Mouse (Mus musculus): ENCODE measurements around the gene R3hdm2. TPM values are rescaled to one million over a fixed set of nuclear protein-coding genes. Genes with fewer than 3 reads are reported as not detected.
A peak's percentile ranks its signal among the peaks of the same experiment; 100 is the strongest.

Gene R3hdm2
- total and polyA plus RNA-seq, 3 experiments = 8.2 to 60.6 TPM; not detected in 1

- Histone ChIP-seq H3K27me3 (ENCODE audit: control insufficient read depth in 1 of 2, insufficient read depth in 2 of 2, low read length in 2 of 2) (no peaks in the 10 kb centered on the region), H3K27ac (ENCODE audit: control insufficient read depth, low read depth, low read length) (no peak overlapping the region), H3K9me3 (replicated peaks; ENCODE audit: insufficient read depth, low read length) (no peaks in the 10 kb centered on the region), H3K4me1 (ENCODE audit: control insufficient read depth in 1 of 2, insufficient read depth in 2 of 2, low read length in 2 of 2) (0 out of 4 replicates have a peak, but pooled peaks cover 0 to 3% of the 10 kb centered on the region in 2 experiments), H3K9ac (ENCODE audit: control insufficient read depth, low read depth, low read length, poor library complexity, severe bottlenecking) (peak overlapping the region; percentile 57), H3K4me3 (ENCODE audit: control insufficient read depth in 1 of 2, insufficient read depth in 1 of 2, low read depth in 2 of 2, low read length in 2 of 2) (peak overlapping the region; percentile 38 to 55; a peak in 3 of 4 replicates), H3K36me3 (ENCODE audit: control insufficient read depth in 1 of 2, insufficient read depth in 2 of 2, low read length in 2 of 2) (peaks cover 0 to 2% of the 10 kb centered on the region in 2 experiments; a peak in 1 of 4 replicates), H3K79me2 (ENCODE audit: control insufficient read depth, insufficient read depth, low read length, poor library complexity) (no peaks in the 10 kb centered on the region; the same call in 1 of the 2 replicates)
- DNase-seq (ENCODE audit: low read depth, low spot score) = no peak
- no peak for TF ChIP-seq MAZ (IDR thresholded peaks at IDR 0.05; ENCODE audit: low read depth, low read length)
- no peak for TF ChIP-seq ZNF384 (IDR thresholded peaks at IDR 0.05; ENCODE audit: low read depth, low read length)
- TF ChIP-seq POLR2AphosphoS5 (IDR thresholded peaks at IDR 0.05; ENCODE audit: borderline replicate concordance, low read depth, low read length) = no peak
- TF ChIP-seq GABPA (IDR thresholded peaks at IDR 0.05; ENCODE audit: low read depth, low read length) = no peak
- TF ChIP-seq MXI1 (IDR thresholded peaks at IDR 0.05; ENCODE audit: low read depth, low read length) = no peak
- TF ChIP-seq TAL1 (IDR thresholded peaks at IDR 0.05; ENCODE audit: low read length) = no peak
- TF ChIP-seq NRF1 (IDR thresholded peaks at IDR 0.05; ENCODE audit: insufficient read depth, low read depth, low read length, poor library complexity, severe bottlenecking) = no peak
- no peak for TF ChIP-seq CHD2 (IDR thresholded peaks at IDR 0.05; ENCODE audit: low read length)
- no peak for TF ChIP-seq MYC (IDR thresholded peaks at IDR 0.05; ENCODE audit: low read depth, low read length)
- TF ChIP-seq ZKSCAN1 (IDR thresholded peaks at IDR 0.05; ENCODE audit: low read depth, low read length) = no peak
- no peak for TF ChIP-seq BHLHE40 (IDR thresholded peaks at IDR 0.05; ENCODE audit: borderline replicate concordance, low read depth, low read length)
- no peak for TF ChIP-seq CHD1 (IDR thresholded peaks at IDR 0.05; ENCODE audit: low read depth, low read length)
- no peak for TF ChIP-seq E2F4 (IDR thresholded peaks at IDR 0.05; ENCODE audit: borderline replicate concordance, low read depth, low read length)
Observed at GRCm38 (mm10) chr10:127341360-127341690, 38.8 kb upstream of the R3hdm2 start.

- no peaks in the 10 kb centered on the region for H3K9me3 ChIP-seq (replicated peaks; ENCODE audit: insufficient read depth, low read length)
- H3K79me2 ChIP-seq (ENCODE audit: control insufficient read depth, insufficient read depth, low read length, poor library complexity) = no peaks in the 10 kb centered on the region; the same call in 1 of the 2 replicates
- H3K36me3 ChIP-seq (ENCODE audit: control insufficient read depth in 1 of 2, insufficient read depth in 2 of 2, low read length in 2 of 2) = peaks cover 0 to 2% of the 10 kb centered on the region in 2 experiments; a peak in 1 of 4 replicates
- H3K27me3 ChIP-seq (ENCODE audit: control insufficient read depth in 1 of 2, insufficient read depth in 2 of 2, low read length in 2 of 2) = no peaks in the 10 kb centered on the region
- 0 out of 2 replicates have a peak within 1 kb of the TSS, but pooled peaks have one; percentile 5 for H3K27ac ChIP-seq (ENCODE audit: control insufficient read depth, low read depth, low read length)
- peak; percentile 95 for DNase-seq (ENCODE audit: low read depth, low spot score)
- peak within 1 kb of the TSS; percentile 57 for H3K9ac ChIP-seq (ENCODE audit: control insufficient read depth, low read depth, low read length, poor library complexity, severe bottlenecking)
- H3K4me3 ChIP-seq (ENCODE audit: control insufficient read depth in 1 of 2, insufficient read depth in 1 of 2, low read depth in 2 of 2, low read length in 2 of 2) = peak within 1 kb of the TSS; percentile 57 to 95
- 0 out of 4 replicates have a peak, but pooled peaks cover 0 to 3% of the 10 kb centered on the region in 2 experiments for H3K4me1 ChIP-seq (ENCODE audit: control insufficient read depth in 1 of 2, insufficient read depth in 2 of 2, low read length in 2 of 2)
- TF ChIP-seq ZKSCAN1 (IDR thresholded peaks at IDR 0.05; ENCODE audit: low read depth, low read length) (no peak), MAFK (IDR thresholded peaks at IDR 0.05; ENCODE audit: borderline replicate concordance, low read depth, low read length) (no peak), CHD1 (IDR thresholded peaks at IDR 0.05; ENCODE audit: low read depth, low read length) (no peak), GATA1 (IDR thresholded peaks at IDR 0.05; ENCODE audit: low read depth, low read length) (no peak), TCF12 (IDR thresholded peaks at IDR 0.05; ENCODE audit: low read depth, low read length) (no peak), ELF1 (IDR thresholded peaks at IDR 0.05; ENCODE audit: low read depth, low read length) (no peak), RAD21 (IDR thresholded peaks at IDR 0.05; ENCODE audit: low read depth, low read length) (peak; percentile 77), USF1 (IDR thresholded peaks at IDR 0.05; ENCODE audit: low read depth, low read length) (0 out of 2 replicates have a peak, but pooled peaks have one; percentile 15), EP300 (IDR thresholded peaks at IDR 0.05; ENCODE audit: low read depth in 1 of 2, low read length in 2 of 2) (no peak), MAX (IDR thresholded peaks at IDR 0.05; ENCODE audit: low read length) (peak; percentile 85), CTCF (IDR thresholded peaks at IDR 0.05 in 2 of 3, conservative IDR thresholded peaks at IDR 0.05 in 1 of 3; ENCODE audit: control insufficient read depth in 1 of 3, insufficient read depth in 1 of 3, low read depth in 2 of 3, low read length in 3 of 3, poor library complexity in 1 of 3, severe bottlenecking in 1 of 3) (peak; percentile 95 to 96 (median 96)), KAT2A (conservative IDR thresholded peaks at IDR 0.05; ENCODE audit: low read depth, low read length) (no peak), MAZ (IDR thresholded peaks at IDR 0.05; ENCODE audit: low read depth, low read length) (peak; percentile 97), ZNF384 (IDR thresholded peaks at IDR 0.05; ENCODE audit: low read depth, low read length) (0 out of 2 replicates have a peak, but pooled peaks have one; percentile 41), RCOR1 (IDR thresholded peaks at IDR 0.05; ENCODE audit: low read depth, low read length) (no peak), NELFE (IDR thresholded peaks at IDR 0.05; ENCODE audit: low read depth, low read length) (no peak), E2F4 (IDR thresholded peaks at IDR 0.05; ENCODE audit: borderline replicate concordance, low read depth, low read length) (no peak), GABPA (IDR thresholded peaks at IDR 0.05; ENCODE audit: low read depth, low read length) (no peak), HCFC1 (IDR thresholded peaks at IDR 0.05; ENCODE audit: low read depth, low read length) (peak; percentile 26; the same call in 1 of the 2 replicates), SIN3A (IDR thresholded peaks at IDR 0.05; ENCODE audit: low read length) (peak; percentile 73), MYB (IDR thresholded peaks at IDR 0.05; ENCODE audit: low read depth, low read length) (no peak), MYC (IDR thresholded peaks at IDR 0.05; ENCODE audit: low read depth, low read length) (peak; percentile 91), ZC3H11A (IDR thresholded peaks at IDR 0.05; ENCODE audit: low read depth, low read length) (peak; percentile 55)
Observed at GRCm38 (mm10) chr10:127341891-127342639, 38.1 kb upstream of the R3hdm2 start, which contains the start of gene Gli1. Gli1 (minus strand) TSS chr10:127341974.

Measured in MEL (cell line).